Mouse (Mus musculus): ENCODE measurements around the gene Utp11. TPM values are rescaled to one million over a fixed set of nuclear protein-coding genes. Genes with fewer than 3 reads are reported as not detected.

The Utp11 gene
- polyA plus RNA-seq (2012; rRNA removed), result 4.1 and 5.3 TPM in 2 replicates

GRCm38 (mm10) chr4:124693135-124693894 lies at the start of gene Utp11:
Gene Utp11, minus strand, starts transcription at chr4:124693600.

GRCm38 (mm10) chr4:124741376-124742343 lies 48.3 kb upstream of the Utp11 start, which contains the start of gene Inpp5b:
Gene Inpp5b, plus strand, starts transcription at chr4:124741850.

GRCm38 (mm10) chr4:124714545-124715481 lies 21.4 kb upstream of the Utp11 start, which contains the start of gene Sf3a3:
Gene Sf3a3, plus strand, starts transcription at chr4:124714776.

GRCm38 (mm10) chr4:124700248-124700971 lies 7.0 kb upstream of the Utp11 start, which contains the start of gene Fhl3:
Gene Fhl3, plus strand, starts transcription at chr4:124700701.

GRCm38 (mm10) chr4:124656518-124656853 lies 36.9 kb downstream of the Utp11 start, which contains the start of gene Pou3f1:
Gene Pou3f1, plus strand, starts transcription at chr4:124656807.

Other genes starting within 250 kb of the Utp11 start
- gene 3100002H09Rik, start 82.8 kb downstream of the Utp11 start, polyA plus RNA-seq (2012; rRNA removed), result not detected in 2 replicates
- 0.17 and 0.45 TPM in 2 replicates for gene Pou3f1, start 36.8 kb downstream of the Utp11 start, polyA plus RNA-seq (2012; rRNA removed)
- gene Fhl3, start 7.1 kb upstream of the Utp11 start, polyA plus RNA-seq (2012; rRNA removed), result 12.4 and 13.7 TPM in 2 replicates
- gene Sf3a3, start 21.2 kb upstream of the Utp11 start, polyA plus RNA-seq (2012; rRNA removed), result 7.4 and 8.9 TPM in 2 replicates
- gene Inpp5b, start 48.2 kb upstream of the Utp11 start, polyA plus RNA-seq (2012; rRNA removed), result 15.3 and 17.7 TPM in 2 replicates
- gene Mtf1, start 108.5 kb upstream of the Utp11 start, polyA plus RNA-seq (2012; rRNA removed), result 7.2 and 8.0 TPM in 2 replicates
- gene Yrdc, start 157.1 kb upstream of the Utp11 start, polyA plus RNA-seq (2012; rRNA removed), result 35.8 and 36.2 TPM in 2 replicates
- gene 1110065P20Rik, start 157.6 kb upstream of the Utp11 start, polyA plus RNA-seq (2012; rRNA removed), result 51.9 and 63.5 TPM in 2 replicates
- 0.57 and 0.60 TPM in 2 replicates for gene Maneal, start 168.6 kb upstream of the Utp11 start, polyA plus RNA-seq (2012; rRNA removed)
- gene Epha10, start 187.3 kb upstream of the Utp11 start, polyA plus RNA-seq (2012; rRNA removed), result 0.06 TPM in 1 of 2 replicates, not detected in the other
- gene 9930104L06Rik, start 243.4 kb upstream of the Utp11 start, polyA plus RNA-seq (2012; rRNA removed), result 9.9 and 11.3 TPM in 2 replicates
- gene Cdca8, start 245.7 kb upstream of the Utp11 start, polyA plus RNA-seq (2012; rRNA removed), result 16.3 and 16.6 TPM in 2 replicates

Data from colon, adult 2 months (tissue).